Comparison of ENCODE assay signal across 21 mouse cellular contexts in genomic region chr8:121760484-121760883, GRCm38 (mm10). TPM values are rescaled to one million over a fixed set of nuclear protein-coding genes. Genes with fewer than 3 reads are reported as not detected.
DNase-seq lines count a peak whose midpoint lies in the region.
"Had no signal": no experiment of that assay in that cellular context is flagged by ENCODE, and none has a peak within 500 bp of the region (broad histone marks: within the 10 kb centered on the region; RNA-seq: fewer than 3 reads in every experiment).

No protein-coding gene starts in this region.

- DNase-seq in MN1 (ENCODE audit: low spot score), result peak; percentile 64
- DNase-seq in brain, adult 2 months (ENCODE audit: low read depth, low spot score), result peak; percentile 75
- peak; percentile 59 for DNase-seq in cerebellum, adult 8-10 months
- DNase-seq in cerebellum, postnatal 25 days, result peak; percentile 69 to 77
- DNase-seq in frontal cortex, postnatal 10 days (ENCODE audit: low spot score in 2 of 2), result no peak
- DNase-seq in left cerebral cortex, adult 18-20 months (ENCODE audit: low spot score in 2 of 2), result no peak
- DNase-seq in kidney, adult 8-10 months, result no peak
- DNase-seq: adrenal gland, adult 2 months; gastrocnemius, postnatal 14 days; heart, postnatal 36 days; kidney, adult 9 months; kidney, postnatal 25 days; lung, embryonic 14.5 days; lung, postnatal 14 days; midbrain, embryonic 14.5 days; retina, postnatal 1 day; right cerebral cortex, postnatal 14 days; thymus, postnatal 4 days had no signal

RNA-seq across cellular contexts. Expression of gene Jph3, which starts 31.1 kb away (rescaled TPM):
- total RNA-seq in left cerebral cortex, adult 18-20 months (2021), result 100 to 1,000 TPM; 271 to 301 TPM
- total RNA-seq: granulocyte monocyte progenitor cell, adult 5-6 weeks; liver, adult 2 months; monocyte, adult 5-6 weeks had no signal

Comparison
In these comparisons a context has a peak if more than half of its experiments do, and no peak if none do; other contexts are left out.
1. DNase-seq: peak in MN1 (single experiment), brain, adult 2 months (single experiment), cerebellum, adult 8-10 months (single experiment) and cerebellum, postnatal 25 days (2 of 2); none in frontal cortex, postnatal 10 days (0 of 2), left cerebral cortex, adult 18-20 months (0 of 2) and kidney, adult 8-10 months (0 of 2).